Mouse (Mus musculus) kidney, postnatal 14 days (tissue): ENCODE results near the gene Tagln.

Experiments
- DNase-seq: peaks from one replicate; pipeline ENCODE4 v3.0.0; 2022; ENCODE audit warnings: mixed read lengths

Gene Tagln

DNA sequence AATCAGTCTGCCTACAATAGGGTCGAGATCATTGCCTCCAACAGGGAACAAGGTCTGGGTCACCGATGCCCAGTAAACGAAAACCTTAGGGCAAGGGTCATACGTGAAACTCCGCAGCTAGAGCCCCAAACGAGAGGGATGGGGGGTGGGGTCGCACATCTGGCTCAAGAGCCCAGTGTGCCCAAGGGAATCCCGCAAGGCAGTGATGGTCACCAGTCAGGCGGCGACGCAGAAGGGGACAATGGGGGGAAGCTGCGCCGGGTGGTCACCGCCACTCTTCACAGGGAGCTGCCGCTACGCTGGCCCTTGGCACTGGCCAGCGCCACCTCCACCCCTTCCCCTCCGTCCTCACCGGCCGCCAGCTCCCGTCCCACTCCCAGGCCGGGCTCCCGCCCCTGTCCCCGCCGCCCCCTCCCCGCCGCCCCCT is 30.0 kb downstream of the Tagln start:
- peak; percentile 52 for DNase-seq

DNA sequence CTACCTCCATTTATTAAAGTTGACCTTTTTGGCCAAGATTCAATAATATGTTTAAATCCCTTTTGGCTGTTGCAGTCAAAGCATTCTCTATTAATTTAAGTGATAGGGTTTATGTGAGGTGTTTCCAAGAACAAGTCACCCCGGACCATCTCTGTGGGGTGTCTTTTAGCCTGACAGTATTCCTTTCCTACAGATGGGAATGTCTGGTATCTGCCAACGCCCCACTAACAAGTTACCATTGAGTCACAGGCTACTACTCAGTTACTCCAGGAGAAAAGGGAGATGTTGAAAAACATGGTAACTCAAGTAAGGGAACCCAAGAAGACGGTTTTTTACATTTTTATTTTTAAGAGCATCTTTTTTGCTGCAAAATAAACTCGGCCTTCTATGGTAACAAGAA is 30.7 kb downstream of the Tagln start:
- DNase-seq = no peak

DNA sequence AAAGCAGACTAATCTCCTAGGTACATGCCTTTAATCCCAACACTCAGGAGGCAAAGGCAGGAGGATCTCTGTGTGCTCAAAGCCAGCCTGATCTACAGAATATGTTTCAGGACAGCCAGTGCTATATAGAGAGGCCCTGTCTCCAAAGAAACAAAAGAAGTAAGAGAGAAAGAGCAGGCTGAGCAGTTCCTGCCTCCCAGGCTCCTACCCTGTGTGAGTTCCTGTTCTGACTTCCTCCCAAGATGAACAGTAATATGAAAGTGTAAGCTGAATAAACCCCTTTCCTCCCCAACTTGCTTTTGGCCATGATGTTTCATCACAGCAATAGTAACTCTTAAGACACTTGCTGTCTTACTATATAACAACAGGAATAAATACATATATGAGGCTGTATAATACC is 42.2 kb downstream of the Tagln start:
- DNase-seq = no peak
